Mouse (Mus musculus): ENCODE measurements around the gene Csn2. TPM values are rescaled to one million over a fixed set of nuclear protein-coding genes. Genes with fewer than 3 reads are reported as not detected.

Csn2 gene
- polyA plus RNA-seq (2016; fragmentation: Nextera tagmentation; extraction: Ambion mirVana) = not detected in 2 replicates

DNA sequence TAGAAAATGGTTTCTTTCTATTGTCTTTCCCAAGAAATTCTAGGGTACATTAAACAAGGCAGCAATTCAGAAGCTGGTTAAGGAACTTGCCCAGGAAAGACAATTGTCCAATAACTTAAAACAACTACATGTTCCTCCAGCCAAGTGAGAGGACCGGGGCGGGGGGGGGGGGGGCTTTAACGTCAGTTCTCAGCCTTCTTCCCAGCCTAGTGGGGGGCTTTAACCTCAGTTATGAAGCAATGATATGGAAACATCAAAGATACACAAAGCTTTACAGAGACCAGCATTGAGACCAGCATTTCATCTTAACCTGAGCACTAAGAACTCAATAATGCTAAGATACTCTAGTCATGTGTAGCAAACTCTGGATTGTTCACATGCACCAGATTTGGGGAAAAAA lies at the start of gene Csn2:
Gene Csn2 (minus strand): TSS at position 101 of the 400 bp plus-strand sequence.
- no peaks in the 10 kb centered on the region for H3K36me3 ChIP-seq
- H3K4me3 ChIP-seq = no peak within 1 kb of the TSS
- no peaks in the 10 kb centered on the region for H3K27me3 ChIP-seq (ENCODE audit: low read depth, poor library complexity, severe bottlenecking)
- H3K9me3 ChIP-seq (replicated peaks) = no peaks in the 10 kb centered on the region
- DNase-seq (ENCODE audit: low spot score) = no peak
- H3K27ac ChIP-seq = no peak within 1 kb of the TSS
- no peaks in the 10 kb centered on the region for H3K4me1 ChIP-seq
- WGBS = 76% methylated on average over 3 of the region's 3 CpGs

DNA sequence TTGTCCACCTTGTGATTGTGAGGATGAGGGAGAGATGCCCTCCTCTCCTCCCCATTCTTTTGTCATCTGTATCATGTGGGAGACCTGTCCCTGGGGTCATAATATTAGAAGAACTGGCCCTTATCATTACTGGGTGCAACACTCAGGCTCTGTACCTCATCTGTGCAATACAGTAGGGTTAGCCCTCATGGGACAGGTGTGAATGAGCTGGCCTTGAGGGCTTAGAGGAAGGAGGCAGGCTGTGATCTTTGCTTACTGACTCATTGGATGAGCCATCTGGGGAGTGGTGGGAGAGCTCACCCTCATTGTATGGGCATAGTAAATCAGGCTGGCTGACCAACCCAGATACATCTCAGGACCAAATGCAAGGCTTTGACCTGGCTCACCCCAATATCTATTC lies 35.4 kb upstream of the Csn2 start:
- H3K27me3 ChIP-seq (ENCODE audit: low read depth, poor library complexity, severe bottlenecking) = no peaks in the 10 kb centered on the region

DNA sequence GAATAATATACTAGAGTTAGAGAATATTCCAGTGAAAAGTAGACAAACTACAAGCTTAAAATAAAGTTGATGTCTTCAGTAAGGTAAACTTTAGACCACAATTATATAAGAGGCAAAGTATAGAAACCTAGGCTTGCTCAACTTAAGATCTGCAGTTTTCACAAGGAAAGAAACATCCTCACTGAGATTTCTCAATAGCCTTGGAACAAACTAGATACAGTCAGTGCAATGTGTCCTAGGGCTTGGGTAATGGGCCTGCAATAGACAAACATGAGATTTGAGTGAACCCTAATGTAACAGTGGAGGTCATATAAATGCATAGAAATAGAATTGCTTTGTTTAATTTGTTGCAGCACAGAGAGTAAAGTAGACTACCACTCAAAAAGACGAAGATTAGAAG lies 6.5 kb upstream of the Csn2 start:
- no peaks in the 10 kb centered on the region for H3K9me3 ChIP-seq (replicated peaks)
- H3K36me3 ChIP-seq = no peaks in the 10 kb centered on the region
- H3K4me3 ChIP-seq = no peak overlapping the region
- H3K27me3 ChIP-seq (ENCODE audit: low read depth, poor library complexity, severe bottlenecking) = no peaks in the 10 kb centered on the region
- no peaks in the 10 kb centered on the region for H3K4me1 ChIP-seq
- no peak overlapping the region for H3K27ac ChIP-seq
- 82% methylated on average over 1 of the region's 1 CpGs for WGBS
- no peak for DNase-seq (ENCODE audit: low spot score)

More for the DNA sequence above, 35.4 kb upstream of the Csn2 start:
- DNase-seq (ENCODE audit: low spot score) = no peak
- Histone ChIP-seq H3K27ac (no peak overlapping the region), H3K36me3 (no peaks in the 10 kb centered on the region), H3K4me1 (no peaks in the 10 kb centered on the region), H3K4me3 (no peak overlapping the region), H3K9me3 (replicated peaks) (no peaks in the 10 kb centered on the region)

DNA sequence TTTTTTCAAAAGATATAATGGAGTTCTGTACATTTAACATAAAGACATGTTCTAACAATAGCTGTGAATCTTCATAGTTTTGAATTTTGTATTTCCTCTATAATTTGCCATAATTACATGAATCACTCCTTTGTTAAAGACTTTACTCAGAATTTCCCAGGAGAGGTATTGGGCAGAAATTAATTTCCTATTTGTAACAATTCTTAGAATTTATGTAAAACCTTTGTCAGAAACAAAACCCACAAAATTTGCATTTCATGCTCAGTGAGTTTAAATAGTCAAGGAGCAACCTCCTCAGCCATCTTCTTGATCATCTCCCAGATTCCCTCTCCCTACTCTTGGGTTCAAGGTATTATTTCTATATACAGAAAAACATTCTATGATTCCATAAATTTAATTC lies 33.5 kb downstream of the Csn2 start, which contains the start of gene Csn1s1:
Gene Csn1s1 (plus strand): TSS at position 301 of the 400 bp plus-strand sequence.
- no peaks in the 10 kb centered on the region for H3K9me3 ChIP-seq (replicated peaks)
- H3K36me3 ChIP-seq = no peaks in the 10 kb centered on the region
- no peak within 1 kb of the TSS for H3K4me3 ChIP-seq
- no peaks in the 10 kb centered on the region for H3K4me1 ChIP-seq
- H3K27ac ChIP-seq = no peak within 1 kb of the TSS
- H3K27me3 ChIP-seq (ENCODE audit: low read depth, poor library complexity, severe bottlenecking) = no peaks in the 10 kb centered on the region
- DNase-seq (ENCODE audit: low spot score) = no peak

DNA sequence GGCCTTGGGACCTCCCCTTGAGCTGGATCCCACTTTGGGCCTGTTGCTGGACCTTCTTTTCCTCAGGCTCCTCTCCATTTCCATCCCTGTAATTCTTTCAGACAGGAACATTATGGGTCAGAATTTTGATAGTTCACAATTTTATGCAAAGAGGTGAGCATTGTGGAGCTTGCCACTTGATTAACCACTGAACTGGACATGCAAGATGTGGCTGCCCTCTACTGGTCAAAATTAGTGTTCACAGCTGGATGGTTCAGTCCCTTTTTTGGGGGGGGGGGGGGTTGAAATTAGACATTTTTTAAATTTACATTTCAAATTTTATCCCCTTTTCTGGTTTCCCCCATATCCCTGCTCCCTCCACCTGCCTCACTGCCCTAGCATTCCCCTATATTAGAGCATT lies 56.6 kb downstream of the Csn2 start:
- DNase-seq (ENCODE audit: low spot score) = no peak

More for the DNA sequence above, 56.6 kb downstream of the Csn2 start:
- Histone ChIP-seq H3K27ac (no peak overlapping the region), H3K27me3 (ENCODE audit: low read depth, poor library complexity, severe bottlenecking) (no peaks in the 10 kb centered on the region), H3K36me3 (no peaks in the 10 kb centered on the region), H3K9me3 (replicated peaks) (no peaks in the 10 kb centered on the region), H3K4me1 (no peaks in the 10 kb centered on the region), H3K4me3 (no peak overlapping the region)

Other genes starting within 250 kb of the Csn2 start
- gene Ugt2a2, start 217.4 kb downstream of the Csn2 start, polyA plus RNA-seq (2016; fragmentation: Nextera tagmentation; extraction: Ambion mirVana) = not detected in 2 replicates
- gene Gm43638, start 212.8 kb downstream of the Csn2 start, polyA plus RNA-seq (2016; fragmentation: Nextera tagmentation; extraction: Ambion mirVana) = not detected in 2 replicates
- gene Ugt2a1, start 208.8 kb downstream of the Csn2 start, polyA plus RNA-seq (2016; fragmentation: Nextera tagmentation; extraction: Ambion mirVana) = not detected in 2 replicates
- gene Sult1b1, start 161.4 kb downstream of the Csn2 start, polyA plus RNA-seq (2016; fragmentation: Nextera tagmentation; extraction: Ambion mirVana) = not detected in 2 replicates
- gene Sult1d1, start 130.6 kb downstream of the Csn2 start, polyA plus RNA-seq (2016; fragmentation: Nextera tagmentation; extraction: Ambion mirVana) = not detected in 2 replicates
- gene Sult1e1, start 108.0 kb downstream of the Csn2 start, polyA plus RNA-seq (2016; fragmentation: Nextera tagmentation; extraction: Ambion mirVana) = not detected in 2 replicates
- gene Csn1s1, start 33.4 kb downstream of the Csn2 start, polyA plus RNA-seq (2016; fragmentation: Nextera tagmentation; extraction: Ambion mirVana) = not detected in 2 replicates
- gene Csn1s2a, start 74.9 kb upstream of the Csn2 start, polyA plus RNA-seq (2016; fragmentation: Nextera tagmentation; extraction: Ambion mirVana) = not detected in 2 replicates
- not detected in 2 replicates for gene Csn1s2b, start 108.5 kb upstream of the Csn2 start, polyA plus RNA-seq (2016; fragmentation: Nextera tagmentation; extraction: Ambion mirVana)
- gene Prr27, start 126.1 kb upstream of the Csn2 start, polyA plus RNA-seq (2016; fragmentation: Nextera tagmentation; extraction: Ambion mirVana) = not detected in 2 replicates
- not detected in 2 replicates for gene Odam, start 185.4 kb upstream of the Csn2 start, polyA plus RNA-seq (2016; fragmentation: Nextera tagmentation; extraction: Ambion mirVana)
- gene Csn3, start 225.9 kb upstream of the Csn2 start, polyA plus RNA-seq (2016; fragmentation: Nextera tagmentation; extraction: Ambion mirVana) = 0.15 and 0.40 TPM in 2 replicates

Measured in limb, embryonic 10.5 days (tissue).